Mouse (Mus musculus): Measurements from ENCODE around the gene Arl14ep.
A peak's percentile ranks its signal among the peaks of the same experiment; 100 is the strongest.
"Not testable (repeated sequence)": the region's sequence is repeated elsewhere in the genome, so short reads cannot be mapped to it uniquely, and the experiment has no call there.

Arl14ep gene

DNA sequence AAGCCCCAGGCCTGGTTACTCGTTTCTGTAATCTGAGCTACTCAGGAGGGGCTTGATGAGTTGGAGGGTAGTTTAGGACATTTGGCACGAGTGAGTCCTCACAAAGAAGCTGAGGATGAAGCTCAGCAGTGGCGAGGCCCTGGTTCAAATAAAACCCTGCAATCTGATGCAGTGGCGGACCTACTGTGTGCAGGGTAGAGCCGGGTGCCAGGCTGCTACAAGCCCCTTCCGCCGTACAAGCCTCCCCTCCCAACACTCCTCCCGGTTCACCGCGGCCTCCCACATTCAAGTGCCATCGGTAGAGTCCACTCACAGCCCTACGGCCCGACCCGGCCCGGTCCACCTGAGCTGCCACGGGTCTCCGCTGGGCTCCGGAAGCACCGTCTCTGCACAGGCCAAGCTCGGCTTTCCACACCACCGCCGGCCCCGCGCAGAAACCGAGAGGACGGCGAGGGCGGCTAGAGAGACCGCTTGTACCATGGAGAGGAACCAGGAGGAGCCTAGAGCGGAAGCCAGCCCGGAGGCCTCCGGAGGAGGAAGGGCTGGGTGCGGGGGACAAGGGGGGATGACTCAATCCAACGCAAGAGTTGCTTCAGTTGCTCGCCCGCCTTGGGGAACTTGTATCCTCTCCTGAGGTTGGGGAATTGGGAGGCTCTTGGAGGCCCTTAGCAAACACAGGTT is at the start of gene Arl14ep:
Gene Arl14ep, minus strand, starts transcription at position 466 of the 681 bp plus-strand sequence.
- peak; percentile 91 to 92 for DNase-seq

DNA sequence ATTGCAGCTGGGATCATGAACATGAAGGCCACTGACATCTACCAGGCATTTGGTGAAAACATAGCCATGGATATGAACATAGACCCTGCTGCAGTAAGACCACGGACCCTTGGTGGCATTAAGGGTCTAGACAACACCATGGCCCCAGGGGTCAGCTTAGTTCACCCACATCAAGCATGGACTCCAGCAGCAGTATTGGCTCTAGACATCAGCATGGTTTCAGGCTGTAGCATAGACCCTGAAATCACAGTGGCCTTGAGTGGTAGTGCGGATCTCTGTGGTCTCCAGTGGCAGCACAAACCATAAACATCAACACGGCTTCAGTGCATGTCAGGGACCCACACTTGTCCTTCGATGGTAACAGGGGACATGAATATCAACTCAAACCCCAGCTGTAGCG is 48.5 kb upstream of the Arl14ep start:
- DNase-seq: no peak

DNA sequence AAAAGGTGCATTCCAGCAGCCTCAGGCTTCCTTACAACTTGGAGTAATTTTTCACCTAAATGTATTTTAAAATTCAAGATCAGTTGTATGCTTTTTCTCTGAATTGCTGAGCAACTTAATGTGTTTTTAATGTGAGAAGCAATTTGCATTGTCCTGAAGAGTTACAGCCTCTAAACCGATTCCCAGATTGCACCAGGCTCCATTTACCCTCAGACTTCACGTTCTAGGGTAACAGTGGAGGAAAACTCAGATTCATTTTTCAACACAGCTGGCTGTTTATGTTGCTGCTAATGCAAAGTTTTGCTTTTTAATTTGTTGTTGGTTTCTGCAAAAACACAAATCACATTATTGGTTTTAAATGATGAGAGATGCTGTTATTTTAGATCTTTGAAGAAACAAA is 45.1 kb upstream of the Arl14ep start:
- no peak for DNase-seq

DNA sequence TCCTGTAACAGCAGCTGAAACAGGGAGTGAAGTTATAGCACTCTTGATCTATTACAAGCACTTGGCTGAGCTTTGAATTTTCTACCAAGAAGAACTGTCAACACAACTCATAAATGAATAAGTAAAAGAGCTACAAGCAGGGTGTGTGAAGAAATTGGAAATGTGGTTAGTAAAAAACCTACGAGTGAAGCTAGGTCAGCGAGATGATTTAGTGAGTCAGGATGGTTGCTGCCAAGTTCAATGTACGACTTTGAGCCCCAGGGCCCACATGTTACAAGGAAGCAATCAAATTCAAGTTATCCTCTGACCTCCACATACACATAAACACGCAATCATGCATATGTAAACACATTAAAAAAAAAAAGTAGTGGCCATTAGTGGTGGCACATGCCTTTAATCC is 38.9 kb upstream of the Arl14ep start:
- no peak for DNase-seq

DNA sequence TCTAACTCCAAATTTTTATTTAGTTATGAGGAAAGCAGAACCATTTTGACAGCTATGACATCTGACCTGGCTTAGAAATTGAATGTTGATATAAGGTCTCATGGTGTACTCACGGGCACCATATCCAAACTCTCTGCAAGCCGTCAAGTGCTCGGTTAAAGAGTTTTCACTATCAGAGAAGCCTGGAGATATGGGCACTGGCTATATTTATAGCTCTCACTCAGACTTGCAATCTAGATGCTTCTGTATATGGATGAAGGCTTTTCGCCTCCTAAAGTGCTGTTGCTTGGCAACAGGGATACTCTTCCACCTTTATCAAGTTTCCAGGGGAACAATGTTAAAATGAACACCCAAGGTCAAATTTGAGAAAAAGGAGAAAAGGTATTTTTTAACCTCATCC is 38.1 kb upstream of the Arl14ep start:
- DNase-seq: no peak

DNA sequence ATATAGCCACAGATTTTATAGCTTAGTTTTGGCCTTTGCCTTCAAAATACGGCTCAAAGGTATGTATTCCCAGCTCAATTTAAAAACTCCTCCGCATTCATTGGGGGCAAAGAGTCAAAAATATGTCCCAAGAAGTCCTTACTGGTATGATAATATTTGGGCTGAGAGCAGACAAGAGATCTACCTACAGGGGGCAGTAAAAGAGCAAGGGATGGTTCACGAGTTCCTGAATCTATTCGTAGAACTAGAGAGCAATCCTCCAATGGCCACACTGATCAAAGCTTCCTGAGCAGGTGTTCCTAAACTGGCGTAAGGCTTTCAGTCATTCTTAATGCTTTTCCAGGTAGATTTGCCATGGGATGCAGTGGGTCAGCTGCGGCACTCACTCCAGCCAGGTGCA is 35.9 kb upstream of the Arl14ep start:
- DNase-seq: peak in 1 of 2 experiments; percentile 8

DNA sequence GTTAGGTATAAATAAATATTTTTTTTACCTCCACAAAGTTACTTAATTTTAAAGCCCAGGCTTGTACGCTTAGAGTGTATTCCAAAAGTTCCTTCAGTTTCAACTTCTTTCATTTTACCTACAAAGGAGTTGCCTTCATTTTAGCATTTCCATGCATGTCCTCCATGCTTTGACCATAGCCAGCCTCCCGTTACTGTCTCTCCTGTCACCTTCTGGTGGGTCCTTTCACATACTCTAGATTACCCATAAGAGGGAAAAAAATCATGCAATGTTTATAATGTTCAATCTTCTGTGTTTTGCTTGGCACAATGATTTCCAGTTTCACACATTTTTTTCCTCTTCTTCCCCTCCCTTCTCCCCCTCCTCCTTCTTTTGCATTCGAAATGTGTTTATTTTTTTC is 32.2 kb upstream of the Arl14ep start:
- peak; percentile 4 to 8 for DNase-seq

DNA sequence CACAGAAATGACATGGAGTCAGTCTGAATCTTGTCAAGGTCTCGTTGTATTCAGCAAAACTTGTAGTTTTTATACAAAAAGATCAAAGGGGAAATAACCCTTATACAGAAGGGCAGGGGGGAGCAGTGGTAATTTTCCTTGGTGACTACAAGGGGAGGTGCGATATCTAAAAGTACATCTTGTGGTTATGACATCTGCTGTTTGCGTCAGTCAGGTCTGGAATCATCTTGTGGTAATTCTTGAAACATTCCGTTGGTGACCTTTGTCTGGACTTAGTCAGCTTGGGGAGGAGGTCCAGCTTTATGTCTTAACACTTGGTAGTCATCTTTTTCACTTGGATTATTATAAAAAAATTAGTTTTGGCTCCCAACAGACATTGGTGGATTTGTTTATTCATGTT is 31.7 kb upstream of the Arl14ep start:
- DNase-seq: not testable (repeated sequence)

DNA sequence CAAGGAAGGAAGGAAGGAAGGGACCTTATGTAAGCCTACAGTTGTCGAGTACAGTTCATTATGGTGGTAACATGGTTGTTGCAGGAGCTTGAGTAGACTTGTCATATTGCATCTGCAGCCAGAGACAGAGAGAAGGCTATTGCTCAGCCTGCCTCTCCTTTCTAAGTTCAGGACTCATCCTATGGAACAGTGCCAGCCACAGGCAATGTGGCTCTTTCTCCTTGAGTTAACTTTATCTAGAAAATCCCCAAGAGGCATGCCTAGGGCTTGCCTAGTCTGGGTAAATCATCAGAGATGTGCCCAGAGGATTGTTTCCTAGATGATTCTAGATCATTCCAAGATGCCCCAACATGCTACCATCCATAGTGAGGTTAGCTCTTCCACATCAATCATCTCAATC is 17.0 kb upstream of the Arl14ep start:
- no peak for DNase-seq

DNA sequence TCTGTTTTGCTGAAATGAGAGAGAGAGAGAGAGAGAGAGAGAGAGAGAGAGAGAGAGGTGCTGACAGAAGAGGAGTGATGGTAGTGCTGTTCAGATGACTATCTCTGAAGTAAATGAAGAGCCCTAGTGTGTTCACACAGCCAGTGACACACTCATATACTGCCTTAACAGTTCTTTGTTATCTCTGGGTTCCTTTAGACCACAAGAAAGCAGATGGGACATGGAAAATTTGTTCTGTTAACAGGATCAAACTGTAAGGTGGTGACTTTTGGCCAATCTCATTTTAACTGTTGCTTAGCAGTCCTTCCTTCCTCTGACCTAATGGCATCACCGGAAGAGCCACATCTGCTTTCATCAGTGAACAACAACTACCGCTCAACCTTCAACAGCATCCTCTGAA is 10.7 kb upstream of the Arl14ep start:
- no peak for DNase-seq

DNA sequence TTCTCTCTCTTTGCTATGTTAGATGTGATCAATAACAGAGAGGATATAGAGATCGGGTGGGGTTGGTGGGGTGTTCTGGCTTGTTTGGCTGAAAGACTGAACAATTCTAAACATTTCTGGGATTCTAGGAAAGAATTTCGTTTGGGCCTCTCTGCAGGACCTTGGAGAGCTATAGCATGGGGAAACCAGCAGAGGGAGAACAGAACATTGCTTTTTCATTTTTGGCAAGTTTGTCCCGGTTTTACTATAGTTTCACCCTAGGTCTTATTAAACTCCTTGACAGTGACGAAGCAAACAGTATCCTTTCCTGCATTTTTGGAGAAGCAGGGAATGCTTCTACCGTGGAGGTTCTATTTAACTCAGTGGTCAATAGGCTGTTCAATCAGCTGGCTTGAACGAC is 8.3 kb upstream of the Arl14ep start:
- DNase-seq: no peak

DNA sequence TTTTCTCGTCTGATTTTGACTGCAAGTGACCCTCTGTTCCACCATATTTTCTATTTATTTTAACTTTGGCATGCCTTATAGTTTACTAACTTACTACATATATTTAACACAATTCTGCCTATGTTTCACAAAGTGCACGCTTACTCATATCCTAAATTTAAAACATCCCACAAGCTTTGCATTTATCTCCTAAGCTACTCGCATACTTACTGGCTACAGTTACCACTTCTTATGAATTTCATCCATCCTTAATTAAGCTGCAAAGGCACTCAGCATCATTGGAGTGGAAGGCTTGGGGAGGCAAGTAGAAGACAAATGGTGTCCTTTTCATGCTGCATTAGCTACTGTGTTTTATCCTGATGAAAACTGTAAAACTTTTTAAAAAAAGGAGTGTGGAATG is 2.2 kb upstream of the Arl14ep start:
- DNase-seq: no peak

DNA sequence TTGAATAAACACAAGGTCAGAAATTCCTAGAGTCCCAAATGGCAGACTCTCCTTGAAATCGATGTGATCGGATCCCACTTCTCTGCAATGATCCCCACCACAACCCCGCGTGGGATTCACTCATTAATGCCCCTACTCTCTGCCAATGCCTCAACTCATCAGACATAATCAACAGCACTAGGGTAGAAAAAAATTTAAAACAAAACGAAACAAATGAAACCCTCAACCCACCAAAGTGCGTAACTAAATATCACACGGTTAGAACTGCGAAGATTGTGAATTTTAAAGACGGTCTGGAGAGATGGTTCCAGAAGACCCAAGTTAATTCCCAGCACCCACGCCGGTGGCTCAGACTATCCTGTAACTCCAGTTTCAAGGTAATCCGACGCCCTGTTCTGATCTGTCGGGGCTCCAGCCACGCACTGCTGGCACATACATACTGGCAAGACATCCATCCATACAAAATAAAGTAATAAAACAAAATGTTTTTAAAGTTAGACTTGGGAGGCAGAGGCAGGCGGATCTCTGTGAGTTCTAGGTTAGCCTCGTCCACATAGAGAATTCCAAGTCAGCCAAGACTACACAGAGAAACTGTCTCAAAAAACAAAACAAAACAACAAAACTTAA is 779 bp downstream of the Arl14ep start:
- DNase-seq: no peak

DNA sequence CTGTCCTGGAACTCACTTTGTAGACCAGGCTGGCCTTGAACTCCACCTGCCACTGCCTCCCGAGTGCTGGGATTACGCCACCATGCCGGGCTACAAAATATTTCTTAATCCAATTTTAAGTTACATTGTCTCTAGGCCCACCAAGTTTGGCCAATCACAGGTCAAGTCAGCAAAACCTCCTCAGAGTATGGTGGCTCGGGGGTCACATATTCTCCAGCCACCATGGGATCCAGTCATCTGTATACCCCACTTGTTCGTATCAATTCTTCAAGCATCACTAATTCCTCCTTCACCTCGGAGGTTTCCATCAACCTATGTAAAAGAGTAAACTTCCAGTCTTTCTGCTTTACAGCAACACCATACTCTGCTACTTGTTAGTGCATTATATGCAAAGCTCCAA is 1.4 kb downstream of the Arl14ep start:
- DNase-seq: no peak

DNA sequence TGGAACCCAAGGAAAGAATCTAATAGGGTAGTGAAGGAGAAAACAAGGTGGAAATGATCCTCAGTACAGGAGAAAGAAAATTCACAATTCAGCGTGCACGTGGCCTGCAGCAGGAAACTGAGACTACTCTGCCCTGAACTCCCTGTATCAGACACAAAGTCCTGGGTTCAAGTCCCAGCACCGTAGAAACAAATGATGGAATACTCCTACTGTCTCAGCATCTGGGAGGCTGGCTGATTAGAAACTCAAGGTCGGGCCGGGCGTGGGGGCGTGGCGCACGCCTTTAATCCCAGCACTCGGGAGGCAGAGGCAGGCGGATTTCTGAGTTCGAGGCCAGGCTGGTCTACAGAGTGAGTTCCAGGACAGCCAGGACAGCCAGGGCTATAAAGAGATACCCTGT is 3.3 kb downstream of the Arl14ep start:
- no peak for DNase-seq

DNA sequence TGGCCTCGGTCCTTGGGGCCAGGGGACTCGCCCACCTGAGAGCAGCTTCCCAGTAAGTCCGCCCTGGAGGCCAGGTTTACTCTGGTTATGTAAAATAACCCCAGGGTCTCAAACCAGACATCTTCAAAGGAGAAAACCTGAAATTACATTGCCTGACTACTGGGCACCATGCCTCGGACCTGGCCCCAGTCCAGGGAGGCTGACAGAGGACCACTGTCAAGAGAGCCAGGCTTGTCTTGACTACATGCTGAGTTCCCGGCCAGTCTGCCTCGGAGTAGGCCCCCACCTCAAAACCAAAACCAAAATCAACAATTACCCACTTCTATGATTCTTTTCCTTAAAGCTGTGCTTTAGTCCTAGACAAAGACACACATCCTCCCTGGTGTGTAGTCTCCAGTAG is 5.9 kb downstream of the Arl14ep start:
- DNase-seq: peak; percentile 79 to 83

DNA sequence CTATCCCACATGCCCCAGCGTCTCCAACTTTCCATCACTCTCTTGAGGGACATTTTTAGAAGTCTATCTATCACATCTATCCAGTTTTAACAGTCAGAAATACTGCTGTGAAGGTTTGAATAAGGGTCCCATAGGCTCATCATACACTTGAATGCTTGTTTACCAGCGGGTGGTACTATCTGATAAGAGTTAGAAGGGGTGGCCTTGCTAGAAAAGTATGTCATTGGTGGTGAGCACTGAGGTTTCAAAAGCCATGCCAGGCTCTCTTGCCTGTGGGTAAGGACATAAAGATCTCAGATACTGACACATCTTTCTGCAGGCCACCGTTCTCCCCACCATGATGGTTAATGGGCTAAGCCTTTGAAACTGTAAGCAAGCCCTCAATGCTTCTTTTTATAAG is 10.7 kb downstream of the Arl14ep start:
- DNase-seq: no peak

DNA sequence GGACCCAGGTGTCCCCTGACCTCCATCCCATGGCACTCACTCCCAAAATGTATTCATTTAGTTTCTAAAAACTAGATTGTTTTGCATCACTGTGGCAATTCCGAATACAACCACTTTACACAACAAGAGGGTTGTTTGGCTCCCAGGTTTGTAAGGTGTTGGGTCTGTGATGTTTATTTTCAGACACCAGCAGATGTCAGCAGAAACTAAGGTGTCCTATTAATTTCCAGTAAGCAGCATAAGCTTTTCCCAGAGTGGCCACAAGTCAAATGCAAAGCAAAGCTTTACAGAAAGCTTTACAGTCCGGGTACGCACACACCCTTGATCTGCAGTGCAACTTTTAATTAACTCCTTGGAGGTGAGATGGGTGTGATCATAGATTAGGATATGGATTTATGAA is 12.6 kb downstream of the Arl14ep start:
- DNase-seq: no peak

DNA sequence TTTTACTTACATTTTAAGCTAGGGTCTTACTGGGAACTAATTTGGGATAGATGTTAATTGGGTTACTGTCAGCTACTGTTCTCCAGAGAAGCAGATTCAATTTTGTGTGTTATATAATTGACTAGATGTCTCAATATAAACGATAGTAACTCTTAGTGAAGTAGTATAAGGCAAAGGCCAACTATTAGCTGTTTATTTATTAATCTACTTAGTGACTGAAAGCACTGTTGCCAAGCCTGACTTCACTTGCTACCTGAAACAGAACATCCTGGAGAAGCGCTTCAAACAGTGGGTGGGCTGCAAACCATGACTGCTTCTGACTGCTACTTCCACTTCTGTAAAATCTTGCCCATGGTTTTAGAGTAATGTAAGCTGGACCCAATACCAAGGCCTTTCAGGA is 13.2 kb downstream of the Arl14ep start:
- no peak for DNase-seq

DNA sequence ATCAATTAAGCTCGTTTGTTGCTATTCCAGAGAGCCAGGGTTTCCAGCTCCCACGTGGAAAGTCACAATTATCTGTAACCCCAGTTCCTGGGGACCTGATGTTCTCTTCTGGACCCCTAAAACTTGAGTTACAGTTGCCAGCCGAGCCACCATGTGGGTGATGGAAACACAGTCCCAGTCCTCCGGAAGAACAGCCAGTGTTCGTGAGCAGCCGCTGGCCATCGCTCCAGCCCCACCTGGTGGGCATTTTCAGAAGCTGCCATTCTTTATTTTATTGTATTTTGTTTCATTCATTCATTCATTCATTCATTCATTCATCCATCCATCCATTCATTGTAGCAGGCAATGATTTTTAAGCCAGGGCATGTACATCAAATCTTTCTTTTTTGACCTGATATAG is 14.0 kb downstream of the Arl14ep start:
- DNase-seq: peak; percentile 60 to 66

DNA sequence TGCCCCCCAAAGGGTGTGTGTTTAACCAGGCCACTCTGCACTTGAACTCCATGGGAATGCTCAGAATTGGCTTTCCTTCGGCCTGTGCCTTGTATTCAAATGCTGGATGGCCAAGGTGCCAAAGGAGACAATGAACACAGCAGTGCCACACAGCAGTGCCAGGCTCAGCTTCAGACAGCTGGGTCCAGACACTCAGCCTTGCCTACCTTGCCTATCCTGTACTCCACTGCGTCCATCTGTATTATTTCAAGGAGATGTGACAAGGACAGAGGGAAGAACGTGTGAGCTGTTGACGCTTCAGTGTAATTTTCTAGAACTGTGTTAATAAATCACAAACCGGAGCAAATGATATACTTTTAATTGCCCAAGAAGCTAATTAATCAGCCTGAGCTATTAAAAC is 14.8 kb downstream of the Arl14ep start:
- no peak for DNase-seq

DNA sequence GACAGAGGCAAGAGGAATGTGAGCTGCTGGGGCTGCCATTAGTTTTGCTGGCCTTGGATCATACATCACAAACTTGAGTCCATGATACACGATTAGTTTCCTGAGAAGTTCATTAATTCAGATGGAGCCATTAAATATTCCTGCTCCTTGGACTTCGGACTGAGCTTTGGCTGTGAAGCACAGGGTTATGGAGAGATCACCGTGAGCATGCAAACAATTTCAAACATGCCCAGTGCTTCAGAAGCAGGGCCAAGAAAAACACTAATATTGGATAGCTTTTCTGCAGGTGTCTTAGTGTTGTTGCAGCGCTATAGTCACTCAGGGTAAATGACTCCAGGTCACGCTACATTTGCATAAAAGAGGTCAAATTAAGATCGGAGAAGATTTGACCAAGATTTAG is 15.3 kb downstream of the Arl14ep start:
- DNase-seq: no peak

DNA sequence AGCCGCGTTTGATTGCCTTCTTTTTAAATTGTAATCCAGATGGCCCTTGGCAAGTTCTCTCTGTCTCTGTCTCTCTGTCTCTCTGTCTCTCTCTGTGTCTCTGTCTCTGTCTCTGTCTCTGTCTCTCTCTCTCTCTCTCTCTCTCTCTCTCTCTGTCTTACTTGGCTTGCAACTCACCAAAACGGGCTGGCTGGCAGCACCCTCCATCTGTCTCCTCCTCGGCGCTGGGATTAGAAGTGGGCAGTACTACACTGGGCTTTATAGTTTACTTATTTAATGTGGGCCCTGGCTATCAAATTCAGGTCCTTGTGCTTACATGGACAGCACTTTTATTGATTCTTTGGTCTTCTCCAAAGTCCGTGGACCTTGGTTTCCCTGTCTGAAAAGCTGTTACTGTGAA is 18.1 kb downstream of the Arl14ep start:
- peak; percentile 51 to 67 for DNase-seq

DNA sequence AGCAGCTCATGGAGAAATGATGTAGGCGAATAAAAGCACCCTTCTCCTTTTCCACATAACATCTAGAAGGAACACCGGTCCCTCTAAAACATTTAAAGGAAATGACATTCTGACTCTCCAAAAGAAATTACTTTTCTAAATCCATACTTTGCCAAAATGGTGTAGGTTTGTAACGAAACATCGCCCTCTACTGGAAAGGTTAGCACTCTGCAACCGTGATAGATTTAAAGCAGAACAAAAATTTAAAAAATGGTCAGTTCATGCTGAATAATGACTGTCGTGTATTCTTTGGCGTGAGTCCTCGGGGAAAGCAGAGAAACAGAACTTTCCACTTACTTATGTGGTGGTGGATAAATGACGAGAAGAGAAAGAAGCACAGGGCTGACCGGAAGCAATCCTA is 18.6 kb downstream of the Arl14ep start:
- DNase-seq: peak; percentile 54 to 78

DNA sequence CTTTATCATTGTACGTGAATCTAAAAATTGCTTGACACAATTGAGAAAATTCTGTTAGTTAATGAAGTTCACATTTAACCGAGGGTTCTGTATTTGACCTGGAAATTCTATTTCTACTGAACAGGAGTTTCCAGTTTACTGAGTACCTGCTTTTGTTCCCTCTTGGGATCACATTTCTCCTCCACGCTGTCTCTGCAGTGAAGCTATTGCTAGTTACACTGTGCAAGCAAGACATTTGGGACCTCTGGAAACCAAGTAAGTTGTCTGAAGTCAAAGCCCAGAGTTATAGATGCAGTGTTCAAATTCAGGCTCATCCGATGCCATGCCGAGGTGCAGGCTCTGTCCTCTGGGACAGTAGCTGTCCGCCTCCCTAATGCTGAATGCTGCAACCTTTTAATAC is 19.2 kb downstream of the Arl14ep start:
- no peak for DNase-seq
